Mouse (Mus musculus): ENCODE results near the gene Cfap20.

- no peak for TF ChIP-seq CTCF (IDR thresholded peaks at IDR 0.05; ENCODE audit: borderline replicate concordance, control insufficient read depth, extremely low read depth, insufficient read depth, low read length, poor library complexity)
- TF ChIP-seq POLR2A (IDR thresholded peaks at IDR 0.05; ENCODE audit: control insufficient read depth, extremely low read depth, insufficient read depth, low read length, poor library complexity): no peak
Measured at GRCm38 (mm10) chr8:95435471-95435870, 802 bp upstream of the Cfap20 start.

Data from thymus, adult 2 months (tissue).